Mouse (Mus musculus): ENCODE results near the gene Clybl.

Clybl gene

DNA sequence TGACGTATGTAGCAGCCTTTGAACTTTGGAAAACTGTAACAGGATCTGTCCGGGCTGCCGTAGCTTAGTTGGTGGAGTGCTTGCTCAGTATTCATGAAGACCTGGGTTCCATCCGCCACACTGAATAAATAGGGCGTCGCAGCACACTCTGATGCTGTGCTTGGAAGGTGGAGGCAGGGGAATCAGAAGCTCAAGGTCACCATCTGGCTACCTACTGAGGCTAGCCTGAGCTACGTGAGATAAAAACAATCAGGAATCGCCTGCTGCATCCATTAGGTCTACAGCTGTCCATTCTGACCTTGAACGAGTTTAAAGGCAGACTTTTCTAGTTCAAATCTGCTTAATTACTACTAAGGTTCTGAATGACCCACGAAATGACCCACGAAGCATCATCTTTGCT lies 118.8 kb downstream of the Clybl start:
- no peak for DNase-seq (ENCODE audit: low read depth, low spot score)

DNA sequence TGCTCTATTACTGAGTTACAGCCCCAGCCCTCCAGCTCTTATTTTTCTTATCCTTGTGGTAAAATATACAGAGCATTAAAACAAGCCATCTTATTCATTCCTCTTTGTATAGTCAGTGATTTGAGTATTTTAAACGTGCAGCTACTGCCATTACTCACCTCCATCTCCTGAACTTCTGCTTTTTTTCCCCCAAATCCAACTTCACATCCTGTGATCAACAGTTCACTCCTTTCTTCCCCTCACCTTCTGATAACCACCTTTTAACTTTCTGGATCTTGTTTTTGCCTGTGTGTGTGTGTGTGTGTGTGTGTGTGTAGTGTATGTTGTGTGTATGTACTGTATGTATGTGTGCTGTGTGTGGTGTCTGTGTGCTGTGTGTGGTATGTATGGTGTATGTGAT lies 122.3 kb downstream of the Clybl start:
- no peak for DNase-seq (ENCODE audit: low read depth, low spot score)

DNA sequence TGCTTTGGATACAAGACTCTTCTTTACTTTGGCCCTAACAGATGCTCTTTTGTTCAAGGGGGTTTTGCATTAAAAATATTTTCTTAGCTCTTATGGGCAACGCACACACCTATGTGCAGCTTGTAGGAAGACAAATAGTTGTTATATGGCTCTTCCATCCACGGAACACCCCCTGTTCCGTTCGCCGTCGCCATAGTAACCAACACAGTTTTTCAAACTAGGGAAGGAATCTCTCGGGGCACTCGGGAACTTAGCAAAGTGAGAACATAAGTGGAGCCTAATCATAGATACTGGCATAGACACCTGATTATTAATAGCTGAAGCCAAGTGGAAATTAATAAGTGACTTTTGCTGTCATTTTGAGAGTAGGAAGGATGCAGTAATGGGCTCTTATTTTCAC lies 123.6 kb downstream of the Clybl start:
- DNase-seq (ENCODE audit: low read depth, low spot score): no peak

DNA sequence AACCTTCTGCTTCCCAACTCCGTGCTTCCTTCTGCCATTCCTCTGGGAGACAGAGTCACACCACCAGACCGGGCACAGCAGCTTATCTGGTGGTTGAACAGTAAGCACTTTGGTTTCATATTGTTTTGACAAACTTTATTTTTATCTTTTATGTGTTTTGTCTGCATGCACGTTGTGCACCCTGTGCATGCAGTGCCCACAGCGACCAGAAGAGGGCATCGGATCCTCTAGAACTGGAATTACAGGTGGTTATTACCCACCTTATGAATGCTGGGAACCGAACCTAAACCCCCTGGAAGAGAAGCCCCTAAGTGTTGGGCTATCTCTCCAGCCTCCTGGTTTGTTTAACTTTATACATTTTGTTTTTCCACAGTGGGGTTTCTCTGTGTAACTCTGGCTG lies 130.9 kb downstream of the Clybl start:
- DNase-seq (ENCODE audit: low read depth, low spot score): no peak

DNA sequence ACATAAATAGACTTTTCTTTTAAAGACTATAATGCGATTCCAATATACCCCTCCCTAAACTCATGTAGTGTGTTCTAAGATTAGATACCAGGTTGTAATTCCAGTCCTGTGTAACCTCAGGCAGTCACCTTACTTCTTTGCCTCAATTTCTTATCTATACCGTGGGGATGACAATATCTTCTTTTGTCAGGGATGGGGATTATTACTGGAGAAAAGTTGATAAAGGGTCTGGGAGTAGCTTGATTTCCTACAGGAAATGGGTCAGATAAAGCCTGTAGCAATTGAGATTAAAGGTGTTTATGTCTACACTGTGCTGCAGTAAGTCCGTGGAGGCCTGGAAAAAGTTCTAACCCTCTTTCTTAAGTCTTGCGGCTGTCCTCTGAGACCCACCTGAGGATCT lies 131.8 kb downstream of the Clybl start:
- no peak for DNase-seq (ENCODE audit: low read depth, low spot score)

DNA sequence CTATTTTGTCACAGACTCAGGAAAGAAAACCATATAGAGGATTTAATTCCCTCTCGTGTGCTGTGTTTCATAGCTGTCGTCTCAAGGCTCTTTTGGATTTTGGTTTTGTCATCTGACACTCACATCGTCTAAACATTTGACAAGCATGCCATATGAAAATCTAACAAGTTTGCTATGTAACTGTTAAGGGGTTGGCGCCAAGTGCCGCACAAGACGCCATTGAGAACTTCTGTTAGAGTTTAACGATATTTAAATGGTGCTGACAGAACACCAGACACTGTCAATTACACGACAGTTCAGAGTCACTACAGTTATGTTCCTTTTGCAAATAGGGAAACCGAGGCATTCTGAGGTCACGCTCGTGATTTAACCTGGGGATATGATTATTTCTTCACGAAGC lies 134.2 kb downstream of the Clybl start:
- no peak for DNase-seq (ENCODE audit: low read depth, low spot score)

DNA sequence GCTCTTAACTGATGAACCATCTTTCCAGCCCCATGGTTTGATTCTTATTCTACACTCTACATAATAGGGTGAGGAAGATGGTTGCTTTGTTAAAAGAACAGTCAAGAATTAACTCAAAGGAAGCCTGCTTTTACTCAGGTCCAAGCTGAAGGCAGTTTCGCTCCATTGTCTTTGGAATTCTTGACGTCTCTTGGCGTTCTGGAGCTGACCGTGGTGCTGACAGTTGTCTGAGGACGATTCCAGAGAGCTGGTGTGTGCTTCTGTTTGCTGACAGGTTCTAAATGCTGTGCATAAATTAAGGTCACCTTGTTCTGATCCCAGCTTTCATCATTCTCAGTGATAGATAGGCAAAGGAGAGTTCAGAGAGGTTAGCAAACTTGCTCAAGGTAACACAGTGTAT lies 140.6 kb downstream of the Clybl start:
- DNase-seq (ENCODE audit: low read depth, low spot score): peak; percentile 65

DNA sequence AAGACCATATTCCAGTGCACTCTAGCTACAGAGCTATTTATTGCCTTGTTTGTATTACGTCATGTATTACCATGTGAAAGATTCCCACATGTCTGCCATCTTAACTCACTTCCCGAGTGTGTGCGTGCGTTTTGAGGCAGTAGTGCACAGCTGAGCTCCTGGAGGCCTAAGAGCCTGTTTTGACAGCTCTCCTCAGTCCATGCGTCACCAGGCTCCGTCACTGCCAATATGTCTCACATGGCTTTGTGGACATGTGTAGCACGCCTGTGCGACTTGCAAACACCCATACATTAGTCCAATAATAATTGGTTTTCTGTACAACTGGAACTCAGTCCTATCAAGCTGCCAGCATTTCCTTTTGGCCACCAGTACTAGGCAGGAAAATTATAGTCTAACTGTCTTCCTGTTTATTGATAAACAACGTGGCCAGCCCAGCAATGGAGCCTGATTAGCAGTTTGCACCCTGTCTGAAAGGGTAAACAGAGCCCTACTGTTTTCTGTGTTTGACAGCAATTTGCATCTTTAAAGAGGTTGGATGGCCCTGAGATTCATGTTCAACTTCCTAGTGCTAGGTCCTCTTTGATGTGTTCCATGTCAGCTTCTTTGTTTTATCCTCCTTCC lies 142.4 kb downstream of the Clybl start:
- no peak for DNase-seq (ENCODE audit: low read depth, low spot score)

DNA sequence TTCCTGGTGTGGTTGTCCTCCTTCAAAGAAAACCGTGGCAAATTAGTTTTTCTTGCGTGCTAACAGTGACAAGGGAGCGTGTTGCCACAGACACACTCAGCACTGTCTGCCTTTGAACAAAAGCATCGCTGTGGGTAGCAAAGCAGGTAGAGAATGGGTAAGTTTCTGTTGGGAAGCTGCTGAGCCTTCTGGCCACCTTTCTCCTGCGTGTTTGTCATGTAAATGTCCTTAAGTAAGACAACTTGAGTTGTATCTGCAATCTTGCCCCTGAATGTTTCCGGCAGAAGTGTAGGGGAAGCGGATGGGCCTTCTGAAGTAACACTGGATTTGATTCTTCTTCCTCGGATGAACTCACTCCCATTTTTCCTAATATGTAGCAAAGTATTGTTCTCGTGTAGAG lies 148.6 kb downstream of the Clybl start:
- no peak for DNase-seq (ENCODE audit: low read depth, low spot score)

DNA sequence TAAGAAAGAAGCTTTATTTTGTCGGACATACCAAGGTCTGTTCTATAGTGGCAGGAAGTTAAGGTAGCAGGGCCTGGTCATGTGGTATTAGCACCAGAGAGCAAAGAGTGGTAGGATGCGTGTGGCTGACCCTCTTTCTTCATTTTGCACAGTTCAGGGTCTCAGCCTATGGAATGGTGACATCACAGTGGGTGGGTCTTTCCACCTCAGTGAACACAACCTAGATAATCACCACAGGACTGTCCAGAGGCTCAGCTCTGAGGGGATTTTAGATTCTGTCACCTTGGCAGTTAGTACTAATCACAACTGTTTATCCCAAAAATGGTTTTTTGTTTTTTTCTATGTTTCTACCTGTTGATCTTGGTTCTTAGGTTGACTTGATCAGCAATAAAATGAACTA lies 149.2 kb downstream of the Clybl start:
- DNase-seq (ENCODE audit: low read depth, low spot score): no peak

DNA sequence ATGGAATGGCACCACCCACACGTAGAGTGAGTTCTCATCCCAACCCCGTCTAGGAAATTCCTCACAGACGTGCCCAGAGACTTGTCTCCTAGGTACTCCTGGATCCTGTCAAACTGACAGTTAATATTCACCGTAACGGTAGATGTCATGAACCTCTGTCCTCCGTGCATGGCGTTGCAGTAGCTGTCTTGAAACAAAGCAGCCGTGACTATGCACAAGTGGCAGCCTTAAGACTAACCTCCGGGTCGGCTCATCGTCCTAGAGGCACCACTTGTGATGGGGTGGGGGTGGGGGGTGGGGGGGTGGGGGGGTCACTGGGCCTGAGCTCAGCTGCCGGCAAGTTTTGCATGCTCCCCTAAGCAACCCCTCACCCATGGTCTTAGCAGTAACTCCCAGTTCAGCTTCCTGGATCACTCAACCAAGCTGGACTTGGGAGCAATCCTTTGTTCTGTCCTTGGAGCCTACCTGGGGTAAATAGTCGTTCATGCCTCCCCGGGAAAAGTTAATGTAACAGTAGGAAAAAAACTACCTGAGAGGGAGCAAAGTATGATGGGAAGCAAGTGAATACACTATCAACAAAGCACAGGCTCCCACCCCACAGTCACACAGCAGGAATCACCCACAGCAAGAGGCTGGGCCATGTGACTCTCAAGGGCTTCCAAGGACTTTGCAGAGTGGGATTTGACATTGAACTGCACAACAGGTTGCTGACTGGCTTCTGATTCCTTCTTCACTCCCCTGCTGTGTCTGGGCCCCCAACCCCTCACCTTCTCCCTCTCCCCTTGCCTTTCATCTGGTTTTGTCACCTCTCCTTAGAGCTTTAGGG lies 150.3 kb downstream of the Clybl start:
- no peak for DNase-seq (ENCODE audit: low read depth, low spot score)

DNA sequence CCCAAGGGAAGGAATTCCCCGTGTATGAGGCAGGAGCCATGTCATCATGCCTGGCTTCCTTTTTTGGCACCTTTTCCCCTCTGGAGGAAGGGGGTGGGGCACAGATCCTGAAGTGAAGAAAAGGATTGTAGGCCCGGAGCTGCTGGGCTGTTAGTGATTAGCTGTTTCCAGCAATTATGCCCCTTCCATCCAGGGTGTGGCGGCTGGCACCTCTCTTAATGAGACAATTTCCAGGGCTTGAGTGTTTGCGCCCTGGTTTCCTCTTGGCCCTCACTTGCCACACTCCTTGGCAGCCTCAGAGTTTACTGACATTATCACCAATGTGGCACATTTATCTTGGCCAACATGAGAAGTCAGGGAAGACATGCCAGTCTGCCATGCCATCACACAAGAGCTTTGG lies 155.5 kb downstream of the Clybl start:
- DNase-seq (ENCODE audit: low read depth, low spot score): peak; percentile 12

DNA sequence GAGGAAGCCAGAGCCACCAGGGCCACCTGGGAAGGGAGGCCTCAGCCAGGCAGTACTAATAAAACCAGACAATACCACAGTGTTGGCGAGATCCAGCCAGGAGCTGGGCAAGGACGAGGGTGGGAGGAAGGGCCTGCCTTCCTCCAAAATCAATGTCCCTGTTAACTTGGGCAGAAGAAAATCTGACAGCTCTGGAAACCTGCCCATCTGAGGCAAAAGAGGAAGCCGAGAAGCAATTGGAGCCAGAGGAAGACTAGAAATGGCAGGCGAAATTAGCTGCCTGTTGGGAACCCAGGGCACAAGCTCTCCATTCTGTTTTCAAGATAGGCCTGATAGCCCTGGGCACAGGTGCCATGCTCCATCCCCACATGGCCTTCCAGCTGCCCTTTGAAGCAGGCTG lies 157.3 kb downstream of the Clybl start:
- DNase-seq (ENCODE audit: low read depth, low spot score): no peak

DNA sequence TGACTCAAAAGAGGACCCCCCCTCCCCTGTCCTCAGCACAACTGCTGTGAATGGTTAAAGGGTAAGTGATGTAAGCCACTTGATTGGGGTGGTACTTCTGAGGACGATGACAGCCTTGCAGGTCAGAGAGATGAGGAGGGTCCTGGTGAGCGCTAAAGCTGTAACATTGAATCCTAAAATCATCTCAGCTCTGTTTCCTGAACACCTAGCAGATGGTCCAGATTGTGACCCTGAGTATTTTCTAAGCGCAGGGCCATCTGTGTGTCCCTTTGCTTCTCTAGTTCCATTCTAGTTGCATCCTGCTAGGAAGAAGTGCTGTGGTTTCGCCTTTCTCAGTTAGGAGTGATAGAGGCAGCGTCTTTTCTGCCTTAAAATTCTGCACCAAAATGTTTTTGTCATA lies 158.6 kb downstream of the Clybl start:
- no peak for DNase-seq (ENCODE audit: low read depth, low spot score)

DNA sequence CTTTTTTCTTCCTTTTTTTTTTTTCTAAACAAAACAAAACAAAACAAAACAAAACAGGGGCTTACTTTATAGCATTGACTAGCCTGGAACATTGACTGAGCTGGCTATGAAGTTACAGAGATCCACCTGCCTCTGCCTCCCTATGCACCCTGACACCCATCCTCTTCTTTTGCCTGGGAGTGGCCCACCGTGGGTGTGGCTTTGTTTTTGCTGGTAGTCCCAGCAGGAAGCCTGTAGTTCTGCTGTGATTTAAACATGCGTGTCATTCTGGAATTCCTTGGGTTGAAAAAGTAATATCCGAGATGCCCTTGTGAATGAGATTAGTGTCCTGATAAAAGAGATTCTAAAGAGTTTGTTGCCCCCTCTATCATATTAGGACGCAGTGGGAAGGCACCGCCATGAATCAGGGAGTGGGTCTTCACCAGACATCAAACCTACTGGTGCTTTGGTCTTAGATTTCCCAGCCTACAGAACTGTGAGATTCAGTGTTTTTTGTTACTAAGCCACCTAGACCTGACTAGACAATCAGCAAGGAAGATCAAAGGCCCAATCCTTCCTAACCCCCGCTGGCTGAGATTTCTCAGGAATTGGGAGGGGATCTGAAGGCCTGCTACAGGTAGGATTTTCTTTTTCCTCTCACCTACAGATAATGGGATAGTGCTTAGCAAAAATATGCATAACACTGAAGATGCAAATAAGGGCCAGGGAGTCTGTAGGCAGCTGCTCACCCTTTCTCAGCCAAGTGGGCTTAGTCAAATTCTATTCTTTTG lies 160.3 kb downstream of the Clybl start:
- DNase-seq (ENCODE audit: low read depth, low spot score): no peak

DNA sequence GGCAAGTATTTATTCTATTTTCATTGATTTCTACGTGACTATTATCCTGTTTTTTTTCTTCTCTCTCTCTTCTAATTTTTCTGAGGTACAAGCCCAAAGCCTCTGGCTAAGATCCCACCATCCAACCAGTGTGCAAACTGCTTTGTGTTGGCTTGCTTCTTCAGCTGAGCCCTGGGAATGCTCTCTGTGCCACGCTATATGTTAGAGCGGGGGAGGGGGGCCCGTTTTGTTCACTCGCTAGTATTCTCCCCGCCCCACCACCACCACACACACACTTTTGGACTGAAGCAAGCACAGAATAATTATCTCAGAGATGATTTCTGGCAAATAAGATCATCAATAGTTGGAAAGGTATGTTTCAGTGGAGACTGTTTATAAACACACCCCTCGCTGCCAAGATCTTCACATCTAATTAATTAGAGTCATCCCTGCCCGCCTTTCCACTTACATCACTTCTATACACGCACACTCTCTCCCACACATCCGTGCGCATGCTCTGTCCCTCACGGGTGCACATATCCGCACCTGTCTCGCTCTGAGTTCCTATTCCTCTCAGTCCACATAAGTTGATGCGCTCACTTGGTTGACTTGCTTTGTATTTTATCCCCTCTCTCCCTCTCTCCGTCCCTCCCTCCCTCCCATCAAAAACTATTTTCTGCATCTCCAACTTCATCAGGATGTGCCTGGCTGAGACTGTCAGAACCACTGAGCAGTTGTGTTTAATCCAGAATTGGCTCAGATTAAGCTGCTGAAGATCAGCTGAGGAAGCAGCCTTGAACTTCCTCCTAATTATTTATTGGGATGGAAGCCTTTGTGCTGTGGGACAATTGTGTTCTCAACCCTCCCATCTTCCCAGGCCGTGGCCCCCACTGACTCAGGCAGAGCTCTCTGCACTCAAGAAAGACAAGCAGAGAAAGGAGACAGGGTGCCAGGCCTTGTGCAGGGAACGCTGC lies 163.0 kb downstream of the Clybl start:
- no peak for DNase-seq (ENCODE audit: low read depth, low spot score)

DNA sequence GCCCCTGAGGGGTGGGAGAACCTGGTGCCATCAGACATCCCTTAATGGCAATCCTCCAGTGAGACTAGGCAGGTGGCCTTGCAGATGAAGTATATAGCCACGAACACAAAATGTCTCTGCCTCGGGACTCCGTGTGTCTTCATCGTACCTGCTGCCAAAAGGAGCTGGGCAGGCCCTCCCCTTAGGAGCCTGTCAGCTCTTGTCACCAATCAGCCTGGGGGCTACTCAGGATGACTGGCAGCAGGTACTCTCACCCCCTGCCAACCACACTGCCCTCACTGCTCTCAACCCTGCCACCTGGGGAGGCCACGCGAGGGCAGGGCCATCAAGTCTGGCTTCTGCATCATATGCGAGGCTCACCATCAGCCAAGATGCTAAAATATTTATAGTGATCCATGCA lies 166.6 kb downstream of the Clybl start:
- no peak for DNase-seq (ENCODE audit: low read depth, low spot score)

DNA sequence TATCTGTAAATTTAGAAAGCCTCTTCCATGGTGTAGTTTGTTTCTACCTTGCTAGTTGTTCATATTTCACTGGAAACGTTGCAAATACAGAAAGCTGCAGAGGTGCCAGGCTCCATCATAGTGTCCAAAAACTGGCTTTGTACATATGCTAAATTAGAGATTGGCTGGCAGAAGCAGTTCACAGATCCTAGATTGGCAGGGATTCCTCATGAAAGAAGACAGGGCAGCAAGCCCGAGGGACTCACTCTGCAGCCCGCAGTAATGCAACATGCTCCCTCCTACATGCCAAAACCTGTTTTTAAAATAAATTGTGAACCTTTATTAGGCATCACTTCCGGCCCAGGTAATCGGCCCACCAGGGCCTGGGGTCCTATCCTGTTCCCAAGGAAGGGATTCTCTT lies 167.8 kb downstream of the Clybl start:
- no peak for DNase-seq (ENCODE audit: low read depth, low spot score)

DNA sequence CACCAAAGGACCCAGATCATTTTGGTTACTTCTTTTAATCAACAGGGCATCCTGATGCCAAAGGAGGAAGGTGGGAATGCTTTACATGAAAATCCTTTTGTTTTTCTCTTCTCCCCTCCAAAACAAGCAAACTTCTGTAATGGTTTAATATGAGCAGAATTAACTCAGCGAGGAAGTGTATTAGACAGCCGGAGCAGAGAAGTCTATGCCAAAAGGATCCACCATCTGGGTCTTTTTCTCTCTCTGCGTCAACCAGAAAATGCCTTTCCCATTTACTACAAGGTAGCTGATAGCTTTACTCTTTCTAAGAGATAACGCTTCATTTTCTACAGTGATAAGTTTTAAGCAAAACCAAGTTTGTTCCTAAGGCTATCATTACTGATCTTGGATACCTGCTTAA lies 168.3 kb downstream of the Clybl start:
- no peak for DNase-seq (ENCODE audit: low read depth, low spot score)

DNA sequence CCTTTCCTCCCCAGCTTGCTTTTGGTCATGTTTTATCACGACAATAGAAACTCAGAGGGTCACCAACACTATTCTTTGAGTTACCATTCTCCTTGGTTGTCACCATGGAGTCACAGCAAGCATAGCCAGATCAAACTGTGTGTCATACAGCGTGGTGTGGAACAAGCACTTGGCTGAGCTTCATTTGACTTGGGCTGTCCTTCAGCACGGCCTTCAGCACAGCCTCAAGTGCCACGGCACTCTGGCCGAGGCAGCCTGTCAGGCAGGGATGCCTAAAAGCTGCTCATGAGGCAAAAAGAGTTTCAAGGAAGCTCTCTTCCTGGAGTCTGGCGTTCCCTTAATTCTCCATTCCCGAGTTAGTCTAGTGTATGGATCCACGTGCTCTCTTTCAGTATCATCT lies 169.3 kb downstream of the Clybl start:
- no peak for DNase-seq (ENCODE audit: low read depth, low spot score)

DNA sequence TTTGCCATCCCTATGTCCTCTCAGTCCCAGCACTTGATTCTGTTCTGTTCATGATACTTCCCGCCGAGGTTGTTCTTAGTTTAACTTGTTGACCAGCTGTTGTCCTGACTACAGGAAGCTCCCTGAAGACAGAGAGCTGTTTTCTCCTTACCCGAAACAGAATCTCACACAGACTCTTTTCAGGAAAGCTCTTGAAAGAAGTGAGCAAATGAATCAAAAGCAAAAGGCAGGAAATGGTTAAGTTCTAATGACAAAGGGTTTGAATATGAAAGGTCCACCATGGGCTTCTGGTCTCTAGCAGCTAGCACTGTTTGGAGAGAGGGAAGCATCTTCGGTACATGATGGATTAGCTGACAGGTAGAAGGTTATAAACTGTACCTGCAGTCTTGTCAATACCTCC lies 175.8 kb downstream of the Clybl start:
- DNase-seq (ENCODE audit: low read depth, low spot score): no peak

DNA sequence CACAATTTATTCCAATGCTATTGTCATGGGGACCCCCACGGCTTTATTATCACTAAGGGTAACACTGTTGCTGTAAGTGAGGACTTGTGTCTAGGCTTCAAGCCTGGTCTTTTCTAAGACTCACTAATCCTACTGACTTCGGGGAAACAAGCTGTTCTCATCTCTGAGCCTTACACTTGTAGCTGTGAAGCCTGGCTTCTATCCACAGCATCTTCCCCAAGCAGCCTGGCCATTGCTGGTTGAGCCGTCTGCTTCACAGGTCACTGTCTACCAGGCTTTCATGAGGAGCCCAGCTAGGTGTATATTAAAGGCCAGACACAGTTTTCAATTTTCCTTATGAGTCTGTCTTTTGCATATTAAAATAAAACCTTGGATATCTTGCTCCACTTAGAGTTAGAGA lies 177.1 kb downstream of the Clybl start:
- no peak for DNase-seq (ENCODE audit: low read depth, low spot score)
